Mouse (Mus musculus) embryo, embryonic 10.5 days (tissue): ENCODE measurements at regions not wholly inside any gene's neighbourhood (a gene's known extent, or its start where the extent isn't known, plus 50 kb on each side); places are given as distances from the start of the nearest gene placed in this dataset.

ENCODE experiments used
- DNase-seq: peaks from one replicate; pipeline ENCODE4 v3.0.0-alpha.2; 2015; ENCODE audit warnings: low spot score

- no peak for DNase-seq
Observed at GRCm38 (mm10) chr1:35836552-35836951, 231.6 kb upstream of the Hs6st1 start.

GRCm38 (mm10) chr1:35838625-35839024 is 229.6 kb upstream of the Hs6st1 start:
- no peak for DNase-seq

GRCm38 (mm10) chr1:35839446-35839845 is 228.8 kb upstream of the Hs6st1 start:
- peak; percentile 74 for DNase-seq

DNA sequence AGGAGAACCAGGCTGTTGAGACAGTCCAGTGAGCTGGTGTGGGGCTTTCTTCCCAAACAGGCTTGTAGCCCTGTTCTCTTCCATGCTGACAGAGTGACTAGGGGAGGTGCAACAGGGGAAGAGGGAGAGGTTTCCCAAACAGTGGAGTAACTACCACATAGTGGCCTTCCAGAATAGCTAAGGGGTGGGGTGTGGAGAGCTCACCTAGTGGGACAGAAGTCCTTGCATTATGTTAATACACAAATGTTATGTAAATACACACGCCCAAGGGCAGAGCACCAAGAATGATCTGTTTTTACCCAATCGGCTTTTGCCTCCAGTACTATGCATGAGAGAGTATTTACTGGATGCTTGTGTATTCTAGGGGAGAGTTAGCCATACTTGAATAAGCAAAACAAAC is 226.6 kb upstream of the Hs6st1 start:
- no peak for DNase-seq

GRCm38 (mm10) chr1:35842707-35843106 is 225.5 kb upstream of the Hs6st1 start:
- DNase-seq: no peak

DNA sequence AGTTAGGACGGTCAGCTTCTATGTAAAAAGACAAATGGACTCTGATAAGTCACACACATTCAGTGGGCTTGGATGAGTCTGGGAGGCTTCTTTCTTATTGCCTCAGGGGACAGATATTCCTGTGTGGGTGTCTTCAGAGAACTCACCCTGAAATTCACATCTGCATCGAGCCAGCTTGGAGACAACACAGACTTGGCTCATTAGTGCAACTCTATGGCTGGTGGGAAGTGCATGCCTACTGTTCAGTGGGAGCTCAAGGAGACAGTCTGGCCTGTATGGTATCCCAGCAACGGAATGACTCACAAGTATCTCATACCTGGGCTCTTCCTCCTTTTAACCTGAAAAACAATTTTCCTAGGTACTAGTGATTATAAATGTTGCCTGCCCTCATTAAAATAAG is 224.6 kb upstream of the Hs6st1 start:
- no peak for DNase-seq

DNA sequence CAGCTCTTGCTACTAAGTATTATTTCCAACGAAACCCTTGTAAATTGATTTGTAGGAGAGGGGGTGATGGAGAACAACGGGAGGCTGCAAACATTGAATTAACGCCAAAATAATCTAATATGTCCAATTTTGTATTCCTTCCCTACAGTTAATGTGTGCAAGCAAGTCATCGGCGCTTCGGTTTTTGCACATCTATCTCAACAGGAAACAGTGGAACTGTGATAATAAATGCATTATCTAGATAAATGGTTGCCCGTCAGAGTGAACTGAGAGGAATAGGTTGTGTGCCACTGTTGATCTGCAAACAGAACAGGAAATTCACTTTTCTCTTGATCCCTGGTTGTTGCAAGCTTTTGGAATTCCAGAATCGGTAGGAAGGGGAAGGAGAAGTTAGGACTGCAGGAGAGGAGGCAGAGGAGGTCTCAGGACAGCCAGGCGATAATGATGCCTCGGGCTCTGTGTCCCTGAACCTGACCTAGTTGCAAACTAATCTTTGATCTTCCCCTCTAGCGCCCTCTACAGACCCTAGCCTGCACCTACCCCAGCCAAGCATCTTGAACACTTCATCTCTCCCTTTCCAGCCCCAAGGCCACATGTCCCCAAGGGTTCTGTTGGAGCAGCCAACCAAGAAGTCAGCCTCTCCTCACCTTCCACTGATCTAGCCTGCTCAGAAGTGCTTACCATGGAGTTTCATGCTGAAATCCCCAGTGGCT is 221.8 kb upstream of the Hs6st1 start:
- DNase-seq: peak; percentile 52

GRCm38 (mm10) chr1:35848160-35848954 is 219.8 kb upstream of the Hs6st1 start:
- no peak for DNase-seq

DNA sequence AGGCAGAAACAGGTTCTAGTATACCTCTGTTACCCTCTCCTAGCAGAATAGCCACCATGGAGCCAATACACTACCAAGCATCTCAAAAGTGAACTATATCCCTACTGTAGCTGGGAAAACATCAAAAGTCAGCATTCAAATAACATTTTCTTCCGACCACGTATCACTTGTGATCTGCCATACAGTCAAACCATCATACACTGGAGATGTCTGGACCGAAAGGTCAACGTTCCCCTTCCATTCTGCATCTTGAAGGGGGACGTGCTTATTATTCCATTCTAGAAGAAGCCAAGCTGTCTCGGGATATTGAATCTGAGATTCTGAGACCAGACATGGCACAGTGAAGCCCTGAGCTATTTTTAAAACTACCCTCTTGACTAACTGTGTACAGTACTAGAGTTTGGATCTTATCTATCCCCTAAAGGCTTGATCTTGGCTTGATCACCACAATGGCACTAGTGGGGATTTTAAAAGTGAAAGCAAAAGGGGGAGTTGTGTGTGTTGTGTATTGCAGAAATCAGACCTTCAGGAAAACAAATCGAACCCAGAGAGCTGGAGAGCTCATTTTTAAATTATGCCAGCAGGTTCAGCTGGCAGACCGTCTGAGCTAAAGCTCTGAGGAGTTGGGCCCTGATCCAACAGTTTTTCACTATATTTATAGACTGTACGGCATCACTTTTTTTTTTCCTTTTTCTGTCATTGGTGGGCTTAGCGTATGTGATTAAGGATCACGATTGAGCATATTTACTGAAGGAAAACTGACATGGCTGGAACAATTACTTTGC is 218.6 kb upstream of the Hs6st1 start:
- no peak for DNase-seq

DNA sequence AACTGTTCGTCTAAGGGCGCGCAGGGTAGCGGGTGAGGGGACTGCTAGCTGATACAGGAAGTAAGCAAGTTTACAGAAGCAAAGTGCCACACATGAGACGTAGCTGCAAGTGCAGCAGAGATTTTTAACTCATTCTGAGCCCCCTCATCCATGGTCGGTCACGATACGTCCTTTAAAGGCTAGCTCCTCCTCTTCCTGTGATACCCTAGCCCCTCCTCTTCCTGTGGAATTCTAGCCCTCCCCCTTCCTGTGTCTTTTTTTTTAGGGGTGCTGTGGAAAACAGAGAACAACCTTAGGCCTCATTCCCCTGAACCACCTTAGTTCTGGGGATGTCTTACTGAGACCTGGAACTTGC is 218.0 kb upstream of the Hs6st1 start:
- DNase-seq: no peak

DNA sequence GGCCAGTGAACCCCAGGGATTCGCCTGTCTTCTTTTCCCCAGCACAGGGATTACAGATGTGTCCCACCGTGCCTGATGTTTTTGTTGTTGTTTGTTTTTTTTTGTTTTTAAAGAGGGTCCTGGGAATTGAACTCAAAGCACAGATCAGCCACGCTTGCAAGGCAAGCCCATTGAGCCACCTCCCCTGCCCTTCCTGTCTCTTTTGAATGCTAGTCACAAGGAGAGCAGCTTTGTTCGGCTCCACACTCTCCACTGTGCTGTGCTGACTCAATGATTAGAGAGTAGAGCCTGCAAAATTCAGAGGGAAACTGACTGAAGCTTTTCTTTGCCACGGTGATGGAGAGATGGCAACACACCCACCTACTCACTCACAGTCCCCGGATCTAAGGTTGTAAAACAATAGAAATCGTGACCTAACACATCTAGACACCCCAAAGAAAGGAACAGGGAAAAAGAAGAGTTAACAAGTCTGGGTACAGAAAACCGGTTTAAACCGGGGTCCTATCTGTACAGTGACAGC is 217.6 kb upstream of the Hs6st1 start:
- no peak for DNase-seq

DNA sequence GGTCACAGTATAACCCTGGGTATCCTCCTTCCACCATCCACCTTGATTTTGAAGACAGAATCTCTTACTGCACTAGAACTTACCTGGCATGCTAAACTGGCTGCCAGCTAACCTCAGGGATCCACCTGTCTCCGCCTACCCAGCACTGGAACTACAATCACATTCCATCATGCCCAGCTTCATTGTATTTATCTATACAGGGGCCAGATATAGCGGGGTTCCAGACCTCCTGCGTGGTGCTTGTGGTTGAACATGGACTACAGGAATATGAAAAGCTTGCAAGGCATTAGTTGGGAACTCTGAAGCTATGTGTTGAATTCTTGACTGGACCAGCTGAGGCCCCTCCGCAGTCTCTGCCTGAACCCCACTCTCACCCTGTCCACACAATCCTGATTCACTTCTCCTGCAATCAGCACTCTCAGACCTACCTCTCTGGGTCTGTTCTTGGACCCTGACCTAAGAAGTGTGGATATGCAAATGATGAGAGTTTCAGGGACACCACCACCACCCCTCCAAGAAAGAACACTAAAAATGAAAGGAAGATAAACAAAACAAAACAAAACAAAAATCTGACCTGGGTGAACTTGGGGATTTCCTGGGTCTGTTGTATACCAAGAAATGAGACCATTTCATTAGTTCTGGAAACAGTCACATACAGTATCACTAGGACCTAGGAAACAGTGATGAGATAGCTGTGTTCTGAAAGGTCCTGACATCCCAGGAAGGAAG is 216.4 kb upstream of the Hs6st1 start:
- DNase-seq: no peak

DNA sequence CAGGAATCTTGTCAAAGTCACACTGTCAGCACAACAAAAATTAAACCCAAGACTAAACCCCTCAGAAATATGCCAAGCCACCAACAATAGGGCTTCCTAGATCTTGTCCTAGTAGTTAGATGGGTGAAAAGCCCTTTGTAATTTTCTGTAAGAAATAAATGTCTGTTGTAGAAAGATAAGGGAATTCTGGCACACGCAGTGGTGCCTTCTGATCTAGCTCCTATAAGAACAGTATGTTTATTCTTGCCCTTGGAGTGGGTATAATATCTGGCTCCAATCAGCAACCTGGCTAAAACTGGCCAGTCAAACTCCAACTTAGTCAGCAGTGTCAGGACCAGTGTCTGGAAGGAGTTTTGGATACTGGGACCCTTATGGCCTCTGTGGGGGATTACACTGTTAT is 215.2 kb upstream of the Hs6st1 start:
- DNase-seq: no peak

DNA sequence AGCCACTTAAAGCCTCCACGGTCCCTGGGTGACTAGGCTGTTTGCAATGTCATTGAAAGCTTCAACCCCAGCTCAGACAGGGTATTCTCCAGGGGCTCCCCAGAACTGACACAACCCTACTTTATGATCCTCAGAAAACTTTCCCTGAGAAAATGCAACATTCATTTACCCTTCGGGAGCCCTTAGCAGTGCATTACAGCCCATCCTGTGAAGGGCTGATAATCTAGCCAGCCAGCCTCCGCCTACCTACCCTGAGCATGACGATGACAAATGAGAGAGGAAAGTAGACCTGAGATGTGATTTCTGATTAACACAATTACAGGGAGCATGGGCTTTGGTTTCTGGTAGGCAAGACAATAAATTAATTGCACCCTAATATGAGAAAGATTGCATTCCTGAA is 212.6 kb upstream of the Hs6st1 start:
- DNase-seq: no peak

GRCm38 (mm10) chr1:35858342-35858741 is 209.9 kb upstream of the Hs6st1 start:
- DNase-seq: no peak

DNA sequence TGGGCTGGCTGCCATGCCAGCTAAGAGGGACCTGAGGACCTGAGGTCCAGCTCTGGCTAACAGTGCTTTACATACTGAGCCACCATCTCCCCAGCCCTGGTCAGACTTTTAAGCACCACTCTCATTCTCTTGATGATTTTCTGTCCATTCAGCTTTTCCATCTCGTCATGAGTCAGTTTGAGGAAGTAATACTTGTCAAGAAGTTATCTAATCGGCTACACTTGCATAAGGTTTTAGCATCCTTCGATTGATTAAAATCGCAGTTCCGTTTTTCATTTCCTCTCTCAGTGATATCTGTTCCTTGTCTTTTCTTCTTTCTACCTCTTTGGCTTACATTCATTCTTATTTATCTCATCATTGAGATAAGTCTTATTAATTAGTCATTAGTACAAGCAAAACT is 207.4 kb upstream of the Hs6st1 start:
- DNase-seq: no peak

DNA sequence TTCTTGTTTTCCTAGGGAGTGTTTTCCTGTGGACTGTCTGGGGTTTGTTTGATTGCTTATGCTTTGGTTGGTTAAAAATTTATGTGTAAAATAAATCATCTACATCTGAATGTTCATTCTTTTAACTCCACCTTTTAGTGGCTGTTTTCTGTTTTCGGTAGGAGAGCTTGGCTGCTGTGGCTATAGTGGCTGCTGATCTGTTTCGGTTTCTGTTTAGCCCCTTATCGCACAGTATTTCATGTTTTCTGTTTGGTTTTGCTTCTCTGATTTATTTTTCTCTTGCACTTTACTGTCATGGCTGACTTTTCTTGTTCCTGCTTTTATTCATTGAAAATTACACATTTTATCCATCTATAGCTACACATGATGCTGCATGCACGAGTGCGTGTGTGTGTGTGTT is 206.0 kb upstream of the Hs6st1 start:
- DNase-seq: no peak

- no peak for DNase-seq
Observed at GRCm38 (mm10) chr1:35862661-35863060, 205.5 kb upstream of the Hs6st1 start.

DNA sequence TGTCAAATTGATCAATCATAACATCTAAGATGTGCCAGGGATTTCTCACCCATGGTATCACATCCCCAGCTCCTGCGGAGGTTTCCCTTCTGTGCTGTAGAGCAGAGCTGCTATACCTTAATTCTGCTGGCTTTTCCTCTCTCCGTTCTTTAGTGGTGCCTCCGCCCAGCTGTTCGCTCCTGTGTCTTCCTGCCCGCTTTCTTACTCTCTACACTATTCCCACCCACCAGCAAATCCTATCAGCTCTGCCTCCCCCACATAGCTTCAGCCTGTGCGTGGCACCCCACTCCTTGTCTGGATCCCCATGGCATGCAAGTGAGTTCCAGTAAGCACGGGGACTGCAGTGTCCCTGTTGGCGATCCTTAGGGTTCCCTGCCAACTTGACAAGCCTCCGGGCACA is 204.0 kb upstream of the Hs6st1 start:
- DNase-seq: no peak

- DNase-seq: no peak
Observed at GRCm38 (mm10) chr1:35865263-35865662, 202.9 kb upstream of the Hs6st1 start.

DNA sequence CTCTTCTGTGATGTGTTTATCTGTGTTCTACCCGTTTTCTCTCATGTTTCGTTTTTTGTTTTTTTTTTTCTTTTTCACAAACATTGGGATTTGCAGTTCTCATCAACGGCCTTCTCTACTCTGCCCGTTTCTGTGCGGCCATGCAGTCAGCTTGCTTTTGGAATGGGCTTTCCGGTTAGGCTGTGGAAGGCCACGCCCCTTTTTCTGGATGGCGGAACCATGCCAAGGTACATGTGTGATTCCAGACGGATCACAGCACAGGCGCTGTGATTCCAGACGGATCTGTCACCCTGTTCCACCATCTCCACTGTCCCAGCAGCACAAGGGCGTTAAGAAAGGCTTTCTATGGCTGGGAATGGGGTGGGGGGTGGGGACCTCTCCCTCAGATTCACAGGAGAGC is 201.6 kb upstream of the Hs6st1 start:
- DNase-seq: no peak
